Mouse (Mus musculus) myocyte (in vitro differentiated cells): ENCODE measurements at regions not wholly inside any gene's neighbourhood (a gene's known extent, or its start where the extent isn't known, plus 50 kb on each side); places are given as distances from the start of the nearest gene placed in this dataset.

ENCODE experiments used
- H3K27me3 ChIP-seq: one replicate; pipeline ENCODE4 v1.6.1; 2011; ENCODE audit not compliant: control insufficient read depth, insufficient read depth, insufficient read length
- H3K36me3 ChIP-seq: one replicate; pipeline ENCODE4 v1.6.1; 2011; ENCODE audit not compliant: control insufficient read depth, insufficient read depth
- H3K4me2 ChIP-seq: one replicate; pipeline ENCODE4 v1.6.1; 2011; ENCODE audit warnings: low read depth, control low read depth
- H3K4me3 ChIP-seq: one replicate; pipeline ENCODE4 v1.5.1; 2011; ENCODE audit warnings: mild to moderate bottlenecking, control low read depth, moderate library complexity
- H3K79me2 ChIP-seq: one replicate; pipeline ENCODE4 v1.6.1; 2011; ENCODE audit not compliant: control insufficient read depth, insufficient read depth
- H3ac ChIP-seq: one replicate; pipeline ENCODE4 v1.6.1; 2011; ENCODE audit not compliant: control insufficient read depth, insufficient read length
- CEBPB ChIP-seq: IDR thresholded peaks from 2 replicates; pipeline ENCODE4 v1.6.1; 2011; ENCODE audit warnings: mild to moderate bottlenecking, moderate library complexity; ENCODE audit not compliant: poor library complexity, insufficient read depth, severe bottlenecking
- E2F4 ChIP-seq: IDR thresholded peaks from one replicate; pipeline ENCODE4 v1.6.1; 2011; ENCODE audit warnings: mild to moderate bottlenecking, control low read depth, moderate library complexity; ENCODE audit not compliant: insufficient read depth
- MAX ChIP-seq: IDR thresholded peaks from one replicate; pipeline ENCODE4 v1.6.1; 2011; ENCODE audit warnings: low read depth, mild to moderate bottlenecking, control low read depth
- MYOD1 ChIP-seq, 3 experiments: IDR thresholded peaks; one replicate each; pipeline ENCODE4 v1.6.1; 2011; ENCODE audit warnings: control low read depth in 2 of 3, low read depth in 2 of 3, mild to moderate bottlenecking in 2 of 3, moderate library complexity in 1 of 3; ENCODE audit not compliant: insufficient read length in 2 of 3, control insufficient read depth in 1 of 3
- MYOG ChIP-seq, 3 experiments: IDR thresholded peaks; one replicate each; pipeline ENCODE4 v1.6.1; 2011; ENCODE audit warnings: control low read depth in 2 of 3, low read depth in 2 of 3, mild to moderate bottlenecking in 2 of 3; ENCODE audit not compliant: insufficient read length in 2 of 3, control insufficient read depth in 1 of 3, insufficient read depth in 1 of 3
- POLR2A ChIP-seq: IDR thresholded peaks from one replicate; pipeline ENCODE4 v1.6.1; 2011; ENCODE audit warnings: low read depth, mild to moderate bottlenecking, control low read depth, moderate library complexity; ENCODE audit not compliant: insufficient read length
- POLR2AphosphoS2 ChIP-seq: IDR thresholded peaks from one replicate; pipeline ENCODE4 v1.6.1; 2011; ENCODE audit warnings: low read depth, control low read depth; ENCODE audit not compliant: insufficient read length
- REST ChIP-seq: IDR thresholded peaks from one replicate; pipeline ENCODE4 v1.6.1; 2011; ENCODE audit warnings: mild to moderate bottlenecking, control low read depth, moderate library complexity; ENCODE audit not compliant: insufficient read depth, insufficient read length
- SRF ChIP-seq: IDR thresholded peaks from one replicate; pipeline ENCODE4 v1.6.1; 2011; ENCODE audit warnings: low read depth; ENCODE audit not compliant: control insufficient read depth, insufficient read length
- TCF12 ChIP-seq: IDR thresholded peaks from one replicate; pipeline ENCODE4 v1.6.1; 2011; ENCODE audit warnings: mild to moderate bottlenecking, control low read depth; ENCODE audit not compliant: poor library complexity, insufficient read depth, severe bottlenecking
- TCF3 ChIP-seq: IDR thresholded peaks from one replicate; pipeline ENCODE4 v1.6.1; 2011; ENCODE audit warnings: low read depth, control low read depth; ENCODE audit not compliant: insufficient read length
- USF1 ChIP-seq: IDR thresholded peaks from one replicate; pipeline ENCODE4 v1.6.1; 2011; ENCODE audit warnings: low read depth, mild to moderate bottlenecking, control low read depth, moderate library complexity

GRCm38 (mm10) chr3:149683561-149683960, 693.2 kb upstream of the Adgrl2 start:
- Histone ChIP-seq H3K79me2 (no peaks in the 10 kb centered on the region), H3K4me2 (no peak overlapping the region), H3K4me3 (no peak overlapping the region), H3ac (no peak overlapping the region), H3K36me3 (no peaks in the 10 kb centered on the region), H3K27me3 (no peaks in the 10 kb centered on the region)
- no peak for TF ChIP-seq MYOG (IDR thresholded peaks at IDR 0.05; ENCODE audit: control insufficient read depth in 1 of 3, insufficient read depth in 1 of 3, insufficient read length in 2 of 3, low read depth in 2 of 3)
- TF ChIP-seq REST = no peak
- no peak for TF ChIP-seq USF1
- no peak for TF ChIP-seq E2F4
- TF ChIP-seq MYOD1 (IDR thresholded peaks at IDR 0.05; ENCODE audit: control insufficient read depth in 1 of 3, insufficient read length in 2 of 3, low read depth in 2 of 3) = no peak

- no peaks in the 10 kb centered on the region for H3K79me2 ChIP-seq
- no peak for TF ChIP-seq TCF12
- no peak for TF ChIP-seq MAX
- no peak for TF ChIP-seq CEBPB
- TF ChIP-seq TCF3 = no peak
- no peak for TF ChIP-seq POLR2A
- no peak for TF ChIP-seq MYOD1 (IDR thresholded peaks at IDR 0.05; ENCODE audit: control insufficient read depth in 1 of 3, insufficient read length in 2 of 3, low read depth in 2 of 3)
- TF ChIP-seq MYOG (IDR thresholded peaks at IDR 0.05; ENCODE audit: control insufficient read depth in 1 of 3, insufficient read depth in 1 of 3, insufficient read length in 2 of 3, low read depth in 2 of 3) = no peak
- no peak for TF ChIP-seq REST
- no peak for TF ChIP-seq E2F4
- no peak for TF ChIP-seq SRF
- no peak for TF ChIP-seq USF1
- TF ChIP-seq POLR2AphosphoS2 = no peak
- H3K27me3 ChIP-seq = no peaks in the 10 kb centered on the region
- H3ac ChIP-seq = no peak overlapping the region
- no peaks in the 10 kb centered on the region for H3K36me3 ChIP-seq
- no peak overlapping the region for H3K4me2 ChIP-seq
- no peak overlapping the region for H3K4me3 ChIP-seq
Measured at GRCm38 (mm10) chr3:149682246-149682645, 691.9 kb upstream of the Adgrl2 start.

DNA sequence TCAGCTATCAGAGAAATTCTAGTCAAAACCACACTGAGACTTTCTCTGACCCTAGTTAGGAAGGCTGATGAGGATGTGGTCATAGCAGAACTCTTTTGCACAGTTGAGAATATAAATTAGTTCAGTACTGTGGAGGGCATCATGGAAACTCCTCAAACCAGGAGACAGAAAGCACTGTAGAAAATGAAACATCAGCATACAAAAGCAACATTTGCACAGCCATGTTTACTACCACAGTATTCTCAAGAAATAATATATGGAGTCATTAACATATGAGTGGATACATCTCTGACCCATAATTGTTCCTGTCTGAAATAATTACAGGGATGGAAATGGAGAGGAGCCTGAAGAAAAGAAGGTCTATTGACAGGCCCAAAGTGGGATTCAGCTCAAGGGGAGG, 683.6 kb upstream of the Adgrl2 start:
- Histone ChIP-seq H3K4me3 (no peak overlapping the region), H3K79me2 (no peaks in the 10 kb centered on the region), H3ac (no peak overlapping the region), H3K4me2 (no peak overlapping the region), H3K36me3 (no peaks in the 10 kb centered on the region), H3K27me3 (no peaks in the 10 kb centered on the region)
- TF ChIP-seq SRF (no peak), MYOD1 (IDR thresholded peaks at IDR 0.05; ENCODE audit: control insufficient read depth in 1 of 3, insufficient read length in 2 of 3, low read depth in 2 of 3) (no peak)

DNA sequence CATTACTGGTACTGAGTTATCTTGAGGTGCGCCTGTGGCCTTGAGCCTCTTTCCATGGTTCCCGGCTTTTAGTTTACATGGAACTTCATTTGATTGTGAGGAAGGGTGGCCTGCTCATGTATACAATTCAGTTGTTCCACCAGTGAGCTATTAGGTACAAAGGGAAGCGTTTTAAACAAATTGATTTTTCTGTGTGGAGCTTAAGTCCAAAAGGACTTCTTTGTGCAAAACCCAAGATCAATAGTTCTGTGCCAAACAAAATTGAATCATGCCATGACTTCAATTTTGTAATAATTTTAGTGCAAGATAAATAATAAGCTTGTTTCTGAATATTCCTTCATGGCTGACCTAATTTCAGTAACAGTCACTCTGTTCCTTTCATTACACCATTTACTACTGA, 674.3 kb upstream of the Adgrl2 start:
- Histone ChIP-seq H3K4me2 (no peak overlapping the region), H3K79me2 (no peaks in the 10 kb centered on the region), H3K4me3 (no peak overlapping the region), H3ac (no peak overlapping the region), H3K27me3 (no peaks in the 10 kb centered on the region), H3K36me3 (no peaks in the 10 kb centered on the region)
- TF ChIP-seq MYOD1 (IDR thresholded peaks at IDR 0.05; ENCODE audit: control insufficient read depth in 1 of 3, insufficient read length in 2 of 3, low read depth in 2 of 3) (no peak), USF1 (no peak), POLR2A (no peak), POLR2AphosphoS2 (no peak), MAX (no peak), MYOG (IDR thresholded peaks at IDR 0.05; ENCODE audit: control insufficient read depth in 1 of 3, insufficient read depth in 1 of 3, insufficient read length in 2 of 3, low read depth in 2 of 3) (no peak), TCF3 (no peak), SRF (no peak), CEBPB (no peak), REST (no peak), E2F4 (no peak), TCF12 (no peak)

GRCm38 (mm10) chr3:149638324-149638723, 648.0 kb upstream of the Adgrl2 start:
- Histone ChIP-seq H3K36me3 (no peaks in the 10 kb centered on the region), H3K27me3 (no peaks in the 10 kb centered on the region), H3K4me3 (no peak overlapping the region), H3ac (no peak overlapping the region), H3K4me2 (no peak overlapping the region), H3K79me2 (no peaks in the 10 kb centered on the region)
- TF ChIP-seq TCF12 (no peak), POLR2AphosphoS2 (no peak), TCF3 (no peak), SRF (no peak)

- Histone ChIP-seq H3K79me2 (no peaks in the 10 kb centered on the region), H3K4me2 (no peak overlapping the region), H3K27me3 (no peaks in the 10 kb centered on the region), H3ac (no peak overlapping the region), H3K36me3 (no peaks in the 10 kb centered on the region), H3K4me3 (no peak overlapping the region)
- TF ChIP-seq USF1 = no peak
- no peak for TF ChIP-seq SRF
- TF ChIP-seq MYOG (IDR thresholded peaks at IDR 0.05; ENCODE audit: control insufficient read depth in 1 of 3, insufficient read depth in 1 of 3, insufficient read length in 2 of 3, low read depth in 2 of 3) = no peak
Measured at GRCm38 (mm10) chr3:149626186-149626585, 635.8 kb upstream of the Adgrl2 start.
